Mouse (Mus musculus) right cerebral cortex, postnatal 36 days (tissue): Measurements from ENCODE around the gene Hdac11.

Source experiments
- DNase-seq, 2 experiments: peaks; one replicate each; pipeline ENCODE4 v3.0.0; 2022; ENCODE audit warnings: low spot score in 2 of 2, mixed read lengths in 1 of 2

Gene Hdac11

GRCm38 (mm10) chr6:91171396-91171895 is 15.0 kb downstream of the Hdac11 start:
- DNase-seq: no peak

GRCm38 (mm10) chr6:91172381-91172780 is 15.9 kb downstream of the Hdac11 start:
- DNase-seq: no peak

GRCm38 (mm10) chr6:91173221-91173880 is 16.9 kb downstream of the Hdac11 start:
- peak in 1 of 2 experiments; percentile 57 for DNase-seq

GRCm38 (mm10) chr6:91174211-91174610 is 17.7 kb downstream of the Hdac11 start:
- no peak for DNase-seq

GRCm38 (mm10) chr6:91180767-91181171 is 24.3 kb downstream of the Hdac11 start:
- no peak for DNase-seq

- no peak for DNase-seq
Measured at GRCm38 (mm10) chr6:91181320-91181719, 24.9 kb downstream of the Hdac11 start.

- DNase-seq: no peak
Measured at GRCm38 (mm10) chr6:91182075-91182490, 25.6 kb downstream of the Hdac11 start.

GRCm38 (mm10) chr6:91183041-91183440 is 26.6 kb downstream of the Hdac11 start:
- DNase-seq: no peak

- no peak for DNase-seq
Measured at GRCm38 (mm10) chr6:91183980-91184379, 27.5 kb downstream of the Hdac11 start.

GRCm38 (mm10) chr6:91184776-91185175 is 28.3 kb downstream of the Hdac11 start:
- DNase-seq: no peak

- DNase-seq: no peak
Measured at GRCm38 (mm10) chr6:91185502-91185901, 29.0 kb downstream of the Hdac11 start.

- no peak for DNase-seq
Measured at GRCm38 (mm10) chr6:91186161-91186931, 29.9 kb downstream of the Hdac11 start.

GRCm38 (mm10) chr6:91186934-91187333 is 30.5 kb downstream of the Hdac11 start:
- no peak for DNase-seq

- DNase-seq: no peak
Measured at GRCm38 (mm10) chr6:91187871-91188270, 31.4 kb downstream of the Hdac11 start.

- DNase-seq: no peak
Measured at GRCm38 (mm10) chr6:91189971-91190370, 33.5 kb downstream of the Hdac11 start.

GRCm38 (mm10) chr6:91191465-91191864 is 35.0 kb downstream of the Hdac11 start:
- no peak for DNase-seq

GRCm38 (mm10) chr6:91192421-91192820 is 36.0 kb downstream of the Hdac11 start:
- DNase-seq: no peak

GRCm38 (mm10) chr6:91192851-91193545 is 36.5 kb downstream of the Hdac11 start:
- DNase-seq: no peak

- no peak for DNase-seq
Measured at GRCm38 (mm10) chr6:91198456-91198855, 42.0 kb downstream of the Hdac11 start.

GRCm38 (mm10) chr6:91200429-91201188 is 44.1 kb downstream of the Hdac11 start:
- DNase-seq: peak; percentile 50 to 64

GRCm38 (mm10) chr6:91201881-91202341 is 45.4 kb downstream of the Hdac11 start:
- no peak for DNase-seq
